Mouse (Mus musculus): ENCODE data around the gene Lrrc4. TPM values are rescaled to one million over a fixed set of nuclear protein-coding genes. Genes with fewer than 3 reads are reported as not detected.

The Lrrc4 gene
- 0.56 and 0.62 TPM in 2 replicates for polyA plus RNA-seq (2014; fragmentation: Nextera tagmentation; extraction: Ambion mirVana)

DNA sequence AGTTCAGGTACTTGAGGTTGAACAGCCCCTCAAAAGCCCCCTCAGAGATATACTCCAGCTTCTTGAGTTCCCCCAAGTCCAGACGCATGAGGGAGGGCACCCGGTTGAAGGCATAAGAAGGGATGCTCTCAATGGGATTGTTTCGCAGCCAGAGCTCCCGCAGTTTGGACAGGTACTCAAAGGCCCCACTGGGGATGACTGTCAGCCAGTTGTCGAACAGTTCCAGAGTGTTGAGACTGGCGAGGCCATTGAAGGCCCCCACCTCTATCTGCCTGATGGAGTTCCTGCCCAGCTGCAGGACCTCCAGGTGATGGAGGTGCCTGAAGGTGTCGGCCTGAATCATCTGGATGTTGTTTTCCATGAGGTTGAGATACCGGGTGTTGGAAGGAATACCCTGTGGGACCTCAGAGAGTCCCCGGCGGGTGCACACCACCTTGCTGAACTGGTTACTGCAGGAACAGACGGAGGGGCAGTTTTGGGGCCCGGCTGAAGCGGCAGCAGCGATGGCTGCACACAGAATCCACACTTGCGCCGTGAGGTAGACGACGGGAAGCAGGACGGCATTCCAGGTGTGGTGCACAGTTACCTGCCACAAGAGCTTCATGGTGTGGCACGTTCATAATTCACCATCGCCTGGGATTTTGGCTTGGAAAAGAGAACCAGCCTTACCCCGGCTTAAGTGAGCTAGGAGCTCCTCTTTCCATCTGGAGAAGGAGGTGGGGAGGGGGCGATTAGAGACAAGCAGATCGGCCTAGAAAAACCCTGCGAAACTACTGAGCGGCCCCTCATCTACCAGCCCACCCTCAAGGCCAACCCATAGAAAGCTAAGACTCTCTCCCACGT, at the start of gene Lrrc4:
Gene Lrrc4 (minus strand): TSS at position 737 of the 843 bp plus-strand sequence.
- 45% methylated on average over 27 of the region's 27 CpGs for WGBS
- peak within 1 kb of the TSS; percentile 39 for H3K9ac ChIP-seq (ENCODE audit: low read depth, low read length)
- peaks cover 45% of the 10 kb centered on the region for H3K27me3 ChIP-seq (replicated peaks; ENCODE audit: control insufficient read depth, insufficient read depth, low read length)
- H3K4me1 ChIP-seq (replicated peaks; ENCODE audit: control insufficient read depth, insufficient read depth, low read length), result peaks cover 18% of the 10 kb centered on the region
- H3K4me3 ChIP-seq (ENCODE audit: low read depth, low read length), result peak within 1 kb of the TSS; percentile 58
- no peak for DNase-seq (ENCODE audit: low spot score)
- H3K9me3 ChIP-seq (ENCODE audit: control insufficient read depth, low read length), result no peaks in the 10 kb centered on the region
- no peak within 1 kb of the TSS for H3K27ac ChIP-seq (ENCODE audit: low read depth, low read length)
- peak within 1 kb of the TSS; percentile 99 for H3K4me2 ChIP-seq
- no peak for ATAC-seq (replicated peaks; ENCODE audit: low FRiP score)
- 0 out of 2 replicates have a peak, but pooled peaks cover 3% of the 10 kb centered on the region for H3K36me3 ChIP-seq (ENCODE audit: control insufficient read depth, insufficient read depth, low read length)

DNA sequence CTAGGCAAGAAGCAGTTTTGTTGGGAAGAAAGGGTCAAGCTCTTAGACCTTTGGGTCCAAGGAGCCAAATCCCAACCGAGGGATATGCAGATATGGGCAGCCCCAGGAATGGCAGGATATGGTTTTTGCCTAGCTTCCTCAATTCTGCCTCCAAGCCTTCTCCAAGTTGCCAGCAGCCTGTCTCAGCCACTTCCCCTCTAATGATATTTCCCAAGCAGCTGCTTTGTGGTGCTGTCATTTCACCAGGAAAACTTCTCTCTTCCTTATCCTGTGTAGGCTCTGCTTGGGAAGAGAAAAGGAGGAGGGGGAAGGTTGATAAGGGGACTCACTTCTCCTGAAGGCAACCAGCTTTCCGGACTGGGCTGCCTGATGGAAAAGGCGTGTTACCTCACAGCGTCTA, 49.4 kb upstream of the Lrrc4 start:
- Histone ChIP-seq H3K9me3 (ENCODE audit: control insufficient read depth, low read length) (no peaks in the 10 kb centered on the region), H3K4me3 (ENCODE audit: low read depth, low read length) (no peak overlapping the region), H3K4me1 (replicated peaks; ENCODE audit: control insufficient read depth, insufficient read depth, low read length) (no peaks in the 10 kb centered on the region; the same call in 1 of the 2 replicates), H3K27ac (ENCODE audit: low read depth, low read length) (no peak overlapping the region), H3K27me3 (replicated peaks; ENCODE audit: control insufficient read depth, insufficient read depth, low read length) (no peaks in the 10 kb centered on the region), H3K4me2 (no peak overlapping the region), H3K9ac (ENCODE audit: low read depth, low read length) (no peak overlapping the region), H3K36me3 (ENCODE audit: control insufficient read depth, insufficient read depth, low read length) (peaks cover 18% of the 10 kb centered on the region)
- DNase-seq (ENCODE audit: low spot score), result no peak
- 44% methylated on average over 4 of the region's 4 CpGs for WGBS
- ATAC-seq (replicated peaks; ENCODE audit: low FRiP score), result no peak

DNA sequence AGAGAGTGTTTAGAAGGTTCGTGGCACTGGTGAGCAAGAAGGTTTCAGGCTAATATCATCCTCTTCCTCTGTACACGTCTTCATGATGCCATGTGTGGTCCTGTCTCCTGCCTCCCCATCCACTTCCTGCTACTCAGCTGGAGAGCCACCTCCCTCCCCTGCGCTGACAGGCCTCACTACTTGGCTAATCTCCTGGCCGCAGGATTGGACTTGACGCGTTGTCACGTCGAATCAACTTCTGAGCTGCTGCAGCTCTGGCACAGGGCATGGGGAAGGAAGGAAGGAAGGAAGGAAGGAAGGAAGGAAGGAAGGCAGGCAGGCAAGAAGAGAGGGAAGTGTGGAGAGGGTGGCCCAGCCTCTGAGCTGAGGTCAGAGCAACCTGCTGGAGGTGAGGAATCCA, 47.8 kb upstream of the Lrrc4 start:
- DNase-seq (ENCODE audit: low spot score), result no peak
- WGBS, result 55% methylated on average over 8 of the region's 8 CpGs
- no peak overlapping the region for H3K4me3 ChIP-seq (ENCODE audit: low read depth, low read length)
- ATAC-seq (replicated peaks; ENCODE audit: low FRiP score), result no peak
- no peaks in the 10 kb centered on the region; the same call in 1 of the 2 replicates for H3K4me1 ChIP-seq (replicated peaks; ENCODE audit: control insufficient read depth, insufficient read depth, low read length)
- H3K27me3 ChIP-seq (replicated peaks; ENCODE audit: control insufficient read depth, insufficient read depth, low read length), result no peaks in the 10 kb centered on the region
- H3K9me3 ChIP-seq (ENCODE audit: control insufficient read depth, low read length), result no peaks in the 10 kb centered on the region
- H3K4me2 ChIP-seq, result no peak overlapping the region
- H3K36me3 ChIP-seq (ENCODE audit: control insufficient read depth, insufficient read depth, low read length), result peaks cover 10% of the 10 kb centered on the region
- H3K9ac ChIP-seq (ENCODE audit: low read depth, low read length), result no peak overlapping the region
- H3K27ac ChIP-seq (ENCODE audit: low read depth, low read length), result no peak overlapping the region

DNA sequence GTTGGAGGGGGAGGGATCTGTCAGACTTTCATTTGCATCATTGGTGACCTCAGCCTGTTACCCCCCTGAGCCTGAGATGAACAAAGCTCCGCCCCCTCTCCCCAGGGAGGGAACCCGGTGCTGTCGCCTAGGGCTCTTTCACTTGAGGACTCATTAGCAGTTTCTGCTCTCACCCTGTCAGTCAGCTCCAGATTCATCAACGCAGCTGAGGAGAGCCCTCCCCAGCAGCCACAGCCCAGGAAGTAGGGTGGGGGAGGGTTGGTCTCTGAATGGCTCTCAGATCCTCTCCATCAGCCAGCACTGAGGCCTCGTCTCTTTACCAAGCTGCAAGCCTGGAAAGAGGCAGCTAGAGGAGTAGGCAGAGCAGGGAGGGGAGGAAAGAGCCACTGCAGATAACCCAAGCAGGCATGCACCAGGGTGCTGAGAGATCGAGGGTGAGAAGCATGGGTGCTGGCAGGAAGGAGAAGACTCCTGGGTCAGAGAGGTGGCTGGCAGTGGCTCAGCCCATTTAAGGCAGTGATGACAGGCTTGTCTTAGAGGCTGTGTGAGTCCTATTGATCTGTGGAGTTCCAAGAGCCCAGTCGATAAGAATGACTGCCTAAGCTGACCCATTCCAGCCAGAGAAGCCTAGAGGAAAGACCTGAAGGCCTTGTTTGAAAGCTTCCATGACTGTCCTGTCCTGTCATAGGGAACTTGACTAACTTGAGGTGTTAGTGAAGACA, 46.6 kb upstream of the Lrrc4 start:
- H3K27me3 ChIP-seq (replicated peaks; ENCODE audit: control insufficient read depth, insufficient read depth, low read length), result no peaks in the 10 kb centered on the region
- 30% methylated on average over 7 of the region's 7 CpGs for WGBS
- no peak overlapping the region for H3K4me3 ChIP-seq (ENCODE audit: low read depth, low read length)
- H3K27ac ChIP-seq (ENCODE audit: low read depth, low read length), result no peak overlapping the region
- H3K4me1 ChIP-seq (replicated peaks; ENCODE audit: control insufficient read depth, insufficient read depth, low read length), result no peaks in the 10 kb centered on the region; the same call in 1 of the 2 replicates
- ATAC-seq (replicated peaks; ENCODE audit: low FRiP score), result no peak
- no peaks in the 10 kb centered on the region for H3K9me3 ChIP-seq (ENCODE audit: control insufficient read depth, low read length)
- H3K9ac ChIP-seq (ENCODE audit: low read depth, low read length), result no peak overlapping the region
- peaks cover 5% of the 10 kb centered on the region; the same call in 1 of the 2 replicates for H3K36me3 ChIP-seq (ENCODE audit: control insufficient read depth, insufficient read depth, low read length)
- no peak for DNase-seq (ENCODE audit: low spot score)
- no peak overlapping the region for H3K4me2 ChIP-seq

DNA sequence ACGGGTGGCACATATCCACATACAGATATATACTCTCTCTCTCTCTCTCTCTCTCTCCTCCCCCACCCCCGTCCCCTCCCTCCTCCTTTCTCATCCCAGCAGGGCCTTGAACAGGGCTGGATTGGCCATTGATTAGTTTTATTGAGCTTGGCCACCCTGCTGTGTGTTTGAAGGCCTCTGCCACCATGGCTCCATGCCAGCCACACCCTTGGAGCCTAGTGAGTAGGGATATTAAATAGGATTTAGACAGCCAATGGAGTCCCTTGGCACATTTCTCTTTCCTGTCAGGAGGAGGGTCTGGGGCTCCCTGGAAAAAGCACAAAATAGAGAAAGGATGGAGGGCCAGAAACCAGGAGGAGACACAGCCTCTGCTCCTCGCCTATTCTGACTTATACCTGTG, 44.9 kb upstream of the Lrrc4 start:
- no peak overlapping the region for H3K4me3 ChIP-seq (ENCODE audit: low read depth, low read length)
- H3K27me3 ChIP-seq (replicated peaks; ENCODE audit: control insufficient read depth, insufficient read depth, low read length), result no peaks in the 10 kb centered on the region
- no peak overlapping the region for H3K9ac ChIP-seq (ENCODE audit: low read depth, low read length)
- peaks cover 4% of the 10 kb centered on the region; the same call in 1 of the 2 replicates for H3K36me3 ChIP-seq (ENCODE audit: control insufficient read depth, insufficient read depth, low read length)
- H3K4me2 ChIP-seq, result no peak overlapping the region
- H3K4me1 ChIP-seq (replicated peaks; ENCODE audit: control insufficient read depth, insufficient read depth, low read length), result no peaks in the 10 kb centered on the region; the same call in 1 of the 2 replicates
- H3K27ac ChIP-seq (ENCODE audit: low read depth, low read length), result no peak overlapping the region
- ATAC-seq (replicated peaks; ENCODE audit: low FRiP score), result no peak
- no peak for DNase-seq (ENCODE audit: low spot score)
- WGBS, result 72% methylated on average over 3 of the region's 3 CpGs
- H3K9me3 ChIP-seq (ENCODE audit: control insufficient read depth, low read length), result no peaks in the 10 kb centered on the region

DNA sequence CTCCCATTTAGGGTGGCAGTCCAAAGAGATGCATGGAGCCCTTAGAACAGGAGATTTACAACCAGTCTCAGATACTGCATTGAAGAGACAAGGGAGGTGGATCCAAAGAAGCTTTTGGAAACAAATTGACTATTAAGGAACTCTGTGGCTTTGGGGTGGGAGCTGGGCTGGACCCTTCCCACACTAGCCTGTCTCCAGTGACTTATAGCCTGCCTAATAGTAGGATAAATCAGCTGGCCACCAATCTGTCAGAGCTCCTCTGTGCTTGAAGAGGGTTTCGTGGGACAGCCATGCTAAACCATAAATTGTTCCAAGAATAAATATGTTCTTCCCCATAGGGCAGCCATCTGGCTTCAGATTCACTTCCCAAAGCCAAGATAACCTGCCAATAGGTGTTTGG, 43.8 kb upstream of the Lrrc4 start:
- DNase-seq (ENCODE audit: low spot score), result no peak
- WGBS, result 86% methylated on average over 1 of the region's 1 CpGs
- Histone ChIP-seq H3K36me3 (ENCODE audit: control insufficient read depth, insufficient read depth, low read length) (peaks cover 3% of the 10 kb centered on the region; the same call in 1 of the 2 replicates), H3K4me3 (ENCODE audit: low read depth, low read length) (no peak overlapping the region), H3K27me3 (replicated peaks; ENCODE audit: control insufficient read depth, insufficient read depth, low read length) (no peaks in the 10 kb centered on the region), H3K9me3 (ENCODE audit: control insufficient read depth, low read length) (no peaks in the 10 kb centered on the region), H3K4me1 (replicated peaks; ENCODE audit: control insufficient read depth, insufficient read depth, low read length) (no peaks in the 10 kb centered on the region), H3K4me2 (no peak overlapping the region), H3K9ac (ENCODE audit: low read depth, low read length) (no peak overlapping the region), H3K27ac (ENCODE audit: low read depth, low read length) (no peak overlapping the region)
- no peak for ATAC-seq (replicated peaks; ENCODE audit: low FRiP score)

DNA sequence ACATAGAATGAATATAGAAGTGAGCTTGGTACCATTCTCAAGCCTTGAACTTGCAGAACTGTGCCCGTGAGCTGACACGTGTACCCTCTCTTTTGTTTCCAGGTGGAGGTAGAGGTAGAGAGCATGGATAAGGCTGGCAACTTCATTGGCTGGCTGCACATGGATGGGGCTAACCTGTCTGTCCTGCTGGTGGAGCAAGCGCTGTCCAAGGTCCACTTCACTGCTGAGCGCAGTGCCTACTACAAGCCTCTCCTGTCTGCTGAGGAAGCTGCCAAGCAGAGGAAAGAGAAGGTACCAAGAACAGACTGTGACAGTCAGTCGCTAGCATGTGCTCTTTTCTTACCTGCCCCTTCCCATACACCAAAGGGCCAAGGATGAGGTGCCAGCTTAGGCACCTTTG, 43.2 kb upstream of the Lrrc4 start:
- H3K4me3 ChIP-seq (ENCODE audit: low read depth, low read length), result no peak overlapping the region
- DNase-seq (ENCODE audit: low spot score), result no peak
- WGBS, result 91% methylated on average over 5 of the region's 5 CpGs
- no peak overlapping the region for H3K9ac ChIP-seq (ENCODE audit: low read depth, low read length)
- no peaks in the 10 kb centered on the region for H3K4me1 ChIP-seq (replicated peaks; ENCODE audit: control insufficient read depth, insufficient read depth, low read length)
- no peak overlapping the region for H3K4me2 ChIP-seq
- no peaks in the 10 kb centered on the region for H3K27me3 ChIP-seq (replicated peaks; ENCODE audit: control insufficient read depth, insufficient read depth, low read length)
- no peak for ATAC-seq (replicated peaks; ENCODE audit: low FRiP score)
- no peaks in the 10 kb centered on the region for H3K9me3 ChIP-seq (ENCODE audit: control insufficient read depth, low read length)
- H3K27ac ChIP-seq (ENCODE audit: low read depth, low read length), result no peak overlapping the region
- H3K36me3 ChIP-seq (ENCODE audit: control insufficient read depth, insufficient read depth, low read length), result no peaks in the 10 kb centered on the region; the same call in 1 of the 2 replicates

DNA sequence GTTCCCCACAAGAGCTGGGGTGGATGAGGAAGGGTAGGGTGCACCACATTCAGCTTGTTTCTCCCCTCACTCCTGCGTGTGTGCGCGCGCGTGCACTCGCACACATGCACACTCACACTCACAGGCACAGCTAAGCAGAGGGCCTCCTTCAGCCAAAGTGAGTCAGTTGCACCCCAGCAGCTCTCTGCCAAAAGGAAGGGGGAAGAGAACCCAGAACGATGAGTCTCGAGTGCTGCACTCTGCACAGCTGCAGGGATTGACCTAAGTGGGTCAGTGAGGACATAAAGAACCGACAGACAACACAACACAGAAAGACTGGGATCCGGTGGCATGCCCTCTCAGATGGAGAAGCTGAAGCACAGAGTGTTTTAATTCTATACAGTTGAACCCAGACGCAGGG, 42.5 kb upstream of the Lrrc4 start:
- no peaks in the 10 kb centered on the region for H3K27me3 ChIP-seq (replicated peaks; ENCODE audit: control insufficient read depth, insufficient read depth, low read length)
- H3K9me3 ChIP-seq (ENCODE audit: control insufficient read depth, low read length), result no peaks in the 10 kb centered on the region
- no peak overlapping the region for H3K4me2 ChIP-seq
- no peak overlapping the region for H3K9ac ChIP-seq (ENCODE audit: low read depth, low read length)
- ATAC-seq (replicated peaks; ENCODE audit: low FRiP score), result no peak
- no peak overlapping the region for H3K4me3 ChIP-seq (ENCODE audit: low read depth, low read length)
- no peaks in the 10 kb centered on the region for H3K4me1 ChIP-seq (replicated peaks; ENCODE audit: control insufficient read depth, insufficient read depth, low read length)
- no peaks in the 10 kb centered on the region; the same call in 1 of the 2 replicates for H3K36me3 ChIP-seq (ENCODE audit: control insufficient read depth, insufficient read depth, low read length)
- H3K27ac ChIP-seq (ENCODE audit: low read depth, low read length), result no peak overlapping the region
- WGBS, result 90% methylated on average over 11 of the region's 11 CpGs
- DNase-seq (ENCODE audit: low spot score), result no peak

Measured in liver, embryonic 11.5 days (tissue).